Mouse (Mus musculus) intestine, embryonic 16.5 days (tissue): Measurements from ENCODE around the gene Cngb1. TPM values are rescaled to one million over a fixed set of nuclear protein-coding genes. Genes with fewer than 3 reads are reported as not detected.
A peak's percentile ranks its signal among the peaks of the same experiment; 100 is the strongest.
"Not testable (repeated sequence)": the region's sequence is repeated elsewhere in the genome, so short reads cannot be mapped to it uniquely, and the experiment has no call there.

Experiments
- ATAC-seq: fragments of 200-750 bp; cut with Nextera tagmentation; 2 replicates; pipeline ENCODE4 v1.8.0; 2017; ENCODE audit warnings: moderate TSS enrichment, moderate library complexity
- H3K27ac ChIP-seq: fragments of 300-500 bp; sonication (generic); 2 replicates; pipeline ENCODE4 v1.5.1; 2014; ENCODE audit warnings: mild to moderate bottlenecking, low read length
- H3K27me3 ChIP-seq: fragments of 300-500 bp; sonication (generic); replicated peaks from 2 replicates; pipeline ENCODE4 v1.6.1; 2014; ENCODE audit warnings: low read length, control low read depth, mixed read lengths; ENCODE audit not compliant: control insufficient read depth, insufficient read depth
- H3K36me3 ChIP-seq: fragments of 300-500 bp; sonication (generic); 2 replicates; pipeline ENCODE4 v1.6.1; 2014; ENCODE audit warnings: low read length, control low read depth; ENCODE audit not compliant: control insufficient read depth, insufficient read depth
- H3K4me1 ChIP-seq: fragments of 300-500 bp; sonication (generic); 2 replicates; pipeline ENCODE4 v1.6.1; 2014; ENCODE audit warnings: low read length, control low read depth, mixed read lengths; ENCODE audit not compliant: control insufficient read depth, insufficient read depth
- H3K4me2 ChIP-seq: fragments of 300-500 bp; sonication (generic); 2 replicates; pipeline ENCODE4 v1.6.1; 2014; ENCODE audit warnings: low read depth, low read length, control low read depth
- H3K4me3 ChIP-seq: fragments of 300-500 bp; sonication (generic); 2 replicates; pipeline ENCODE4 v1.5.1; 2014; ENCODE audit warnings: mild to moderate bottlenecking, low read length
- H3K9ac ChIP-seq: fragments of 300-500 bp; sonication (generic); 2 replicates; pipeline ENCODE4 v1.6.1; 2014; ENCODE audit warnings: low read depth, low read length
- H3K9me3 ChIP-seq: fragments of 300-500 bp; sonication (generic); 2 replicates; pipeline ENCODE4 v1.6.1; 2016; ENCODE audit warnings: low read length, control low read depth; ENCODE audit not compliant: control insufficient read depth
- WGBS: fragments of 180-500 bp; shearing (Covaris S2); extraction: QIAGEN DNeasy Blood & Tissue Kit; methylation state at CpG from one replicate; pipeline ENCODE4 v1.1.7; 2014; 5-methylcytosine and 5-hydroxymethylcytosine counted together
- polyA plus RNA-seq: library from polyadenylated mRNA; unstranded; fragments of >200 nt; fragmentation: Nextera tagmentation; extraction: Ambion mirVana; gene quantifications from 2 replicates; pipeline ENCODE4 v1.2.1, GENCODE M21; 2015

Cngb1 gene
- polyA plus RNA-seq, 1 experiment from 2014 or later = 0.49 TPM

DNA sequence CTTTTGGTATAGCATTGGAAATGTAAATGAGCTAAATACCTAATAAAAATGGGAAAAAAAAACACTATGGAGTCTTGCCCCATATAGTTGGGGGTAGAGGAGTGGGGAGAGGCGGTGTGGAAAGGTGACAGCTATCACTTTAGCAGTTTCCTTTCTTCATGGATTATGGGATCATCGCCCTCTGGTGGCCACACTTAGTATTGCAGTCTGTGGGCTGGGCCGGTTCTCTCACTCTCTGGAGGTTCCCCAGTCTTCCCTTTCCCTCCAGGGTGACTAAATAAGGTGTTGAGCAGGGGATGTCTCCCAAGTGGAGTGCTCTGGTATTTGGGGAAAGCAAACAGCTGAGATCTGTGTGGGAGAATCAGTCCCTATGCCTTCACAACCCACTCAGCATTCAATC, 70.7 kb downstream of the Cngb1 start:
- no peaks in the 10 kb centered on the region for H3K27me3 ChIP-seq
- no peak overlapping the region for H3K27ac ChIP-seq
- H3K4me3 ChIP-seq = no peak overlapping the region
- no peaks in the 10 kb centered on the region for H3K4me1 ChIP-seq
- no peaks in the 10 kb centered on the region for H3K36me3 ChIP-seq
- WGBS = 4% methylated on average over 3 of the region's 3 CpGs
- no peak overlapping the region for H3K9ac ChIP-seq
- no peak for ATAC-seq
- no peak overlapping the region for H3K4me2 ChIP-seq
- H3K9me3 ChIP-seq = no peaks in the 10 kb centered on the region

DNA sequence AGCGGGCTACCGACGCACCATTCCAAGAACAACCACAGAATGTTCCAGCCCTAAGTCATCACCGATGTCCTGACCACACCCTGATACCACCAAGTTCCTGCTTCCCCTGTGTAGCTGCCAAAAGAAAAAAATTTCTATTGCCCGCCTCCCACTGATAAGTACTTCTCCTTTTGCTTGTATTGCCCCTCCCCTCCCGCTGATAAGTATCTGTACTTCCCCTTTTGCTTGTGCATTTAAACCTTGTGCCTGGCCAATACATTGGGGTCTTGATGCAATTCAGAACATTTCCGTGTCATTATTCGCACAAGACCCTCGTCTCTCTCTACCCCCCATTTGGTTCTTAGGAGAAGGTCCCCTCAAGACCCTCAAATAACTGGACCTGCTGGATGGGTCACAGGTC, 76.3 kb downstream of the Cngb1 start:
- not testable (repeated sequence) for H3K27ac ChIP-seq, H3K9me3 ChIP-seq, H3K4me3 ChIP-seq, H3K4me2 ChIP-seq, ATAC-seq, H3K27me3 ChIP-seq, H3K4me1 ChIP-seq, H3K9ac ChIP-seq, H3K36me3 ChIP-seq
- 90% methylated on average over 9 of the region's 9 CpGs for WGBS

DNA sequence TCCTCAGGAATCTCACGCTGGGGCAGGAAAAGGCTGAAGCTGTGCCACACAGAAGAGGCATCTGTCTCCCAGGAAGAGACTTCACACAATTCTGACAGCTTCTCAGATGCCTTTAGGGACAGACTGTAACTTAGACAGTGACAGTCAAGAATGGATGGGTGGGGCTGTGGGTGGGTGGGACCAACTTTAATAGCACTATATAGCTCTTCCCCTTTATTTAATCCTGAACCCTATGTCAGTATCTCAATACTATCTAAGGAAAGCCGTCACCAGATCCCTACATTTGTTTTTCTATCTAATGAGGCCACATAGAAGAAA, 79.3 kb downstream of the Cngb1 start:
- no peak overlapping the region for H3K4me2 ChIP-seq
- no peaks in the 10 kb centered on the region for H3K36me3 ChIP-seq
- no peaks in the 10 kb centered on the region for H3K4me1 ChIP-seq
- ATAC-seq = no peak
- WGBS = 32% methylated on average over 2 of the region's 2 CpGs
- no peak overlapping the region for H3K9ac ChIP-seq
- H3K27ac ChIP-seq = no peak overlapping the region
- no peak overlapping the region for H3K4me3 ChIP-seq
- no peaks in the 10 kb centered on the region for H3K27me3 ChIP-seq
- H3K9me3 ChIP-seq = no peaks in the 10 kb centered on the region

DNA sequence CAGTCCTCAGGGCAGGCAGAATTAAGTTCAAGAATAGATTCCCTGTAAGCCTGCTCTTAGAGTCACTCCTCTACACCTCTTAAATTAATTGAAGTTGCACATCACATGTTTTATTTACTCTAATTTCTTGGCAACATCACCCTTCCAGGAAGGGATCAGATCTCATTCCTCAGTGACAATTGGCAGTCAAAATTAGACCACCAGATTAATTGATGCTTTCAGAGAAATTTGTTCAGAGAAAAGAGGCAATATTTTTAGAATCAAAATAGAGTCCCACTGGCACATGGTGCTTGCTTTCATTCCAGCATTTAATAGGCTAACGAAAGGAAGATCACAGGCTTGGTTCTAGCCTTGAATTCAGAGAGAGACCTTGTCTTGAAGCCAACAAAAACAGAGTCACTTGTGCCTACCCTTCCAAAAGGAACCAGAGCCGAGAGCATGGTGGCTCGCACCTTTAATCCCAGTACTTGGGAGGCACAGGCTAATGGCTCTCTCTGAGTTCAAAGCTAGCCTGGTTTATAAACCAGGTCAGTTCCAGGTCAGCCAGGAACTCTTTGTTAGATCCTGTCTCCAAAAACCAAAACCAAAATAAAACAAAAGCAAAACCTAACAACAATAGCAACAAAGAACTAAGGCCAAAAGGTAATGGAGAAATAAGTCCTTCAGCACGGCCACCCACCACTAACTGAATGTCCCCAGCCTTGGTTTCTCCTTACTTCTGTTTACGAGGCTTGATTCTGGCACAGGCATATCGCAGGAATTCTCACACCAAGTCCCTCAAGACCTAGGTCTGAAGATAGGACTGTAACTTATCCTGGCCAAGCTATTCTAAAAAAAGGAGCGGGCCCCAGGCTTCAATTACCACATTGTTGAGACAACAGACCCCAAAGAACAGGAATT, 79.9 kb downstream of the Cngb1 start:
- Histone ChIP-seq H3K9ac (no peak overlapping the region), H3K27me3 (no peaks in the 10 kb centered on the region), H3K4me2 (no peak overlapping the region), H3K36me3 (no peaks in the 10 kb centered on the region), H3K4me1 (no peaks in the 10 kb centered on the region), H3K27ac (no peak overlapping the region), H3K4me3 (no peak overlapping the region), H3K9me3 (no peaks in the 10 kb centered on the region)
- ATAC-seq = no peak
- 57% methylated on average over 7 of the region's 7 CpGs for WGBS

DNA sequence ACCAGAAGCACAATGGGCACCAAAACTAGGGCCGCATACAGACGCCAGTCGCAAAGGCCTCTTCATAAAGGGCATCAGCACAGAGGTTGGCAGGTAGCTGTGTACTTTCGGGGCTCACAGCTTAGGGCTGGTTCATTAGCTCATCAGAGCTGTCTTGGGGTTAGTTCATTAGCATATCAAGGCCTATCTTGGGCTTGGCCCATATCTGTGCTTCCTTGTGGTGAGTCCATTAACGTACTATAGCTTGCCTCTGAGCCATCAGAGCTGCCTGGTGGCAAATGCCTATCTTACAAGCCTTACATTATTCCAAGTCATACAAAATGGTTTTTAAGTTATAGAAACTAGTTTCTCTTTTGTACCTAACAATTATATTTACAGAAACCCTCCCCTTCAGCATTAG, 82.4 kb downstream of the Cngb1 start:
- 95% methylated on average over 5 of the region's 5 CpGs for WGBS
- H3K4me3 ChIP-seq = no peak overlapping the region
- H3K9ac ChIP-seq = no peak overlapping the region
- H3K4me1 ChIP-seq = peaks cover 6% of the 10 kb centered on the region
- no peaks in the 10 kb centered on the region for H3K9me3 ChIP-seq
- ATAC-seq = no peak
- no peaks in the 10 kb centered on the region for H3K36me3 ChIP-seq
- H3K27ac ChIP-seq = no peak overlapping the region
- H3K27me3 ChIP-seq = no peaks in the 10 kb centered on the region
- no peak overlapping the region for H3K4me2 ChIP-seq

DNA sequence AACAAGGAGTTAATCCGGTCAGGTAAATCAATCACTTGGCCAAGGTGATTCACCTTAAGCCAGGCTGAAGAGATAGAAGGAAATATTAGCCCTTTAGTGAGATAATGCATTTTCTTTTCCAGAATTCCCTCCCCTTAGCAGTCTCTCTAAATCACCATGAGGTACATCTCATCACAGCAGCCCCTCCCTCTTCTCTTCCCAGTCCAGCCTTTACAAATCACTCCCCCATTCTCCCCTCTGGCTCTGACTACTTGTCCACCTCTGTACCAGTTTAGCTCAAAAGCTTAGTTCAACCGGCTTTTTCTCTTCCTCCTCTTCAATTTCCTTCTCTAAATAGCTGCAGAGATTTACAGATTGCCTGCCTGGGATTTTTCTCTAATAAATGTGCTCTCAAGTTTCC, 85.3 kb downstream of the Cngb1 start:
- WGBS = 26% methylated on average over 2 of the region's 2 CpGs
- peak; percentile 46; the same call in 1 of the 2 replicates for ATAC-seq
- H3K27ac ChIP-seq = no peak overlapping the region

DNA sequence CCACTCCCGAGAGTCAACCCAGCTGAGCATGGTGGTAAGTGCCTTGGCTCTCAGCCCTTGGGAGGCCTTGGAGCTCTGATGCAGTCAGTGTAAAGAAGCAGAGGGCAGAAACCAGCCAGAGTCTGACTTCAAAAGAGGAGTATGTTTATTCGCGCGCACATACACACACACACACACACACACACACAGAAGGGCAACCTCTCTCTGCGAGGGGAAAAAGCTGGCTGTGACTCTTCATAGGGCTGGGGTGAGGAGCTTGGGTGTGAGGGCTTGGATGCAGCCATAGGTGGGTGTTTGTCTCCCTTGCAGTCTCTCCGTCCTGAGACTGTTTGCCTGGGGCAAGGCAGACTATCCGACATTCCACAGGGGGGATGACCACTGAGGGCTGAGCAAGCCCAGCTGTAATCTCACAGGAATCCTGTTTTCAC, 85.8 kb downstream of the Cngb1 start:
- Histone ChIP-seq H3K9me3 (no peaks in the 10 kb centered on the region), H3K27me3 (no peaks in the 10 kb centered on the region), H3K9ac (0 out of 2 replicates have a peak overlapping the region, but pooled peaks have one; percentile 24), H3K36me3 (no peaks in the 10 kb centered on the region), H3K4me3 (no peak overlapping the region), H3K27ac (no peak overlapping the region), H3K4me2 (no peak overlapping the region), H3K4me1 (peaks cover 6% of the 10 kb centered on the region)
- 26% methylated on average over 7 of the region's 7 CpGs for WGBS
- ATAC-seq = peak; percentile 5; the same call in 1 of the 2 replicates

More for the DNA sequence above, 85.3 kb downstream of the Cngb1 start:
- Histone ChIP-seq H3K4me1 (peaks cover 6% of the 10 kb centered on the region), H3K9me3 (no peaks in the 10 kb centered on the region), H3K4me3 (no peak overlapping the region), H3K36me3 (no peaks in the 10 kb centered on the region), H3K9ac (0 out of 2 replicates have a peak overlapping the region, but pooled peaks have one; percentile 24), H3K27me3 (no peaks in the 10 kb centered on the region), H3K4me2 (no peak overlapping the region)

DNA sequence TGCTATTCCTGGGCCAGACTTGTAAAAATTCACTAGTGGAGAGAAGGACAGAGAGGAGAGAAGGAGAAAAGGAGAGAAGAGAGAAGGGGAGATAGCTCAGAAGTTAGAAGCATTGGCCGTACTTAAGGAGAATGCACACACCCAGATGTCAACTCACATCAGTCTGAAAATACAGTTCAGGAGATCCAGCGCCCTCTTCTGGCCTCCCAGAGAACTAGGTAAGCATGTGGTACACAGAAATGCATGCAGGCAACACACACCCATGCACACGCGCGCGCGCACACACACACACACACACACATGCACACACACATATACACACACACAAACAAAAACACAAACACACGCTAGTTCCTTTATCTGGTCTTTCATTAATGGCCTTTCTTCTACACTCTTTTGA, 86.8 kb downstream of the Cngb1 start:
- H3K9ac ChIP-seq = no peak overlapping the region
- H3K27ac ChIP-seq = no peak overlapping the region
- no peaks in the 10 kb centered on the region for H3K27me3 ChIP-seq
- WGBS = 88% methylated on average over 8 of the region's 8 CpGs
- H3K9me3 ChIP-seq = no peaks in the 10 kb centered on the region
- no peak overlapping the region for H3K4me3 ChIP-seq
- no peak for ATAC-seq
- no peak overlapping the region for H3K4me2 ChIP-seq
- no peaks in the 10 kb centered on the region for H3K36me3 ChIP-seq
- peaks cover 6% of the 10 kb centered on the region for H3K4me1 ChIP-seq

DNA sequence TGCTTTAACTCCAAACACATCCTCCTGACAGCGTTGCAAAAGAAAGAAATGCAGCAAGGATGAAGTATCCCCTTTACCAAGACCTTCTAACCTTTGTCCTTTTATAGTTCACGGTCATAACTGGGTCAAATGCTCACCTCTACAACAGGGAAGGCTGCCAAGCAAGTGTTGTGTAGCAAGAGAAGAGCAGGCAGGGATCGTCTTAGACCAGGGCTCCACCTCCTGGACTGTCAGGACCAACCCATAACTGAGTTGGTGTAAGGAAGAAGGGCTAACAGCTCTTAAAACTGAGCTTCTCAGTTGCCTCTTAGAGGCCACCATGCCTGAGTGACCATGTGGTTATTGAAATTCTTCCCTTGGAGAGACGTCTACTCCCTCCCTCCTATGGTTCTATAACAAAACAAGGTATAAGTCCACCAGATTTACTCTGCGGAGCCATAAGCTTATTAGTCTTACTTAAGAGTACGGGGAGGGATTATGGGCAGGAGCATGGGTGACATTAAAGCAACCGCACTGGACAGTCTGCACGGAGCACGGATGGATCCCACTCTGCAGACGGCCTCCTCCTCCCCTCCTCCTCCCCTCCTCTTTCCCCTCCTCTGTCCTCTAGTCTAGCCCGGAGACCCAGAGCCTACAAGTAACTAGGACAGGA, 90.5 kb downstream of the Cngb1 start:
- 71% methylated on average over 11 of the region's 11 CpGs for WGBS
- Histone ChIP-seq H3K9me3 (no peaks in the 10 kb centered on the region), H3K36me3 (no peaks in the 10 kb centered on the region), H3K9ac (no peak overlapping the region), H3K4me1 (peaks cover 5% of the 10 kb centered on the region), H3K27ac (no peak overlapping the region), H3K27me3 (no peaks in the 10 kb centered on the region), H3K4me2 (no peak overlapping the region), H3K4me3 (no peak overlapping the region)
- ATAC-seq = no peak
